Mouse (Mus musculus) CH12.LX (cell line): ENCODE results near the gene Fam102b. TPM values are rescaled to one million over a fixed set of nuclear protein-coding genes. Genes with fewer than 3 reads are reported as not detected.

ENCODE experiments used
- DNase-seq: peaks from one replicate; pipeline ENCODE4 v3.0.0-alpha.2; 2013; ENCODE audit errors: extremely low read depth
- H3K27ac ChIP-seq: 2 replicates; pipeline ENCODE4 v1.5.1; 2012; ENCODE audit warnings: low read depth, mild to moderate bottlenecking, control low read depth, moderate library complexity; ENCODE audit not compliant: insufficient read depth
- H3K27me3 ChIP-seq: replicated peaks from 2 replicates; pipeline ENCODE3; 2012; ENCODE audit warnings: inconsistent platforms
- H3K36me3 ChIP-seq, 2 experiments: replicated peaks in 1 of 2; 2 replicates each; pipeline versions ENCODE3 to v1.6.1; 2012; ENCODE audit warnings: inconsistent platforms in 1 of 2, low read length in 1 of 2, mild to moderate bottlenecking in 1 of 2, mixed read lengths in 1 of 2, moderate library complexity in 1 of 2; ENCODE audit not compliant: control insufficient read depth in 1 of 2, insufficient read depth in 1 of 2
- H3K4me1 ChIP-seq, 2 experiments: 2 replicates each; pipeline ENCODE4 v1.6.1; 2012; ENCODE audit warnings: inconsistent platforms in 1 of 2, moderate library complexity in 1 of 2; ENCODE audit not compliant: insufficient read depth in 2 of 2, control insufficient read depth in 1 of 2
- H3K4me2 ChIP-seq: 2 replicates; pipeline ENCODE4 v1.6.1; 2012; ENCODE audit warnings: low read depth, mild to moderate bottlenecking, control low read depth; ENCODE audit not compliant: poor library complexity, insufficient read depth, severe bottlenecking
- H3K4me3 ChIP-seq, 3 experiments: fragments of 150-350 bp in 1 of 3; sonication (generic) in 1 of 3; replicated peaks in 1 of 3; 2 replicates each; pipeline versions ENCODE3 to v1.5.1; 2011 to 2012; ENCODE audit warnings: low read depth in 2 of 3, low read length in 2 of 3, mild to moderate bottlenecking in 2 of 3, moderate library complexity in 2 of 3, control low read depth in 1 of 3, improper control_type of control experiment in 1 of 3, inconsistent platforms in 1 of 3, mixed read lengths in 1 of 3; ENCODE audit not compliant: poor library complexity in 1 of 3
- H3K79me2 ChIP-seq: replicated peaks from 2 replicates; pipeline ENCODE4 v1.6.1; 2012; ENCODE audit warnings: mild to moderate bottlenecking, moderate library complexity; ENCODE audit not compliant: control insufficient read depth, poor library complexity, insufficient read depth, severe bottlenecking; ENCODE audit errors: extremely low read depth
- H3K9ac ChIP-seq: 2 replicates; pipeline ENCODE4 v1.6.1; 2012; ENCODE audit warnings: low read depth, mild to moderate bottlenecking, control low read depth, moderate library complexity; ENCODE audit not compliant: insufficient read depth
- H3K9me3 ChIP-seq: replicated peaks from 2 replicates; pipeline ENCODE3; 2012; ENCODE audit warnings: low read length, inconsistent platforms, mixed read lengths
- CHD1 ChIP-seq: IDR thresholded peaks from 2 replicates; pipeline ENCODE4 v1.6.1; 2012; ENCODE audit warnings: low read depth, low read length, improper control_type of control experiment, inconsistent platforms
- CTCF ChIP-seq, 2 experiments: IDR thresholded peaks in 1 of 2; conservative IDR thresholded peaks in 1 of 2; 2 replicates each; pipeline ENCODE4 v1.5.1; 2011 to 2012; ENCODE audit warnings: low read depth in 2 of 2, low read length in 2 of 2, improper control_type of control experiment in 1 of 2, inconsistent platforms in 1 of 2, mild to moderate bottlenecking in 1 of 2, moderate library complexity in 1 of 2
- ETS1 ChIP-seq: conservative IDR thresholded peaks from 2 replicates; pipeline ENCODE4 v1.6.1; 2012; ENCODE audit warnings: low read depth, mild to moderate bottlenecking, inconsistent platforms, low read length, improper control_type of control experiment, moderate library complexity
- GABPA ChIP-seq: IDR thresholded peaks from 2 replicates; pipeline ENCODE4 v1.6.1; 2012; ENCODE audit warnings: low read depth, low read length, improper control_type of control experiment, inconsistent platforms; ENCODE audit not compliant: insufficient replicate concordance
- HCFC1 ChIP-seq: IDR thresholded peaks from 2 replicates; pipeline ENCODE4 v1.6.1; 2012; ENCODE audit warnings: low read depth, mild to moderate bottlenecking, inconsistent platforms, low read length, improper control_type of control experiment
- JUND ChIP-seq: conservative IDR thresholded peaks from 2 replicates; pipeline ENCODE4 v1.6.1; 2011; ENCODE audit warnings: low read depth, low read length, improper control_type of control experiment
- MEF2A ChIP-seq: IDR thresholded peaks from 2 replicates; pipeline ENCODE4 v1.6.1; 2014; ENCODE audit warnings: low read depth, mild to moderate bottlenecking, inconsistent platforms, low read length, improper control_type of control experiment, borderline replicate concordance
- NELFE ChIP-seq: IDR thresholded peaks from 2 replicates; pipeline ENCODE4 v1.6.1; 2011; ENCODE audit warnings: low read depth, low read length, improper control_type of control experiment
- PAX5 ChIP-seq: IDR thresholded peaks from 2 replicates; pipeline ENCODE4 v1.6.1; 2012; ENCODE audit warnings: low read length, inconsistent platforms, mixed read lengths
- POLR2AphosphoS2 ChIP-seq: IDR thresholded peaks from 2 replicates; pipeline ENCODE4 v1.6.1; 2011; ENCODE audit warnings: low read depth, low read length, improper control_type of control experiment
- RCOR1 ChIP-seq: conservative IDR thresholded peaks from 2 replicates; pipeline ENCODE4 v1.6.1; 2012; ENCODE audit warnings: low read depth, mild to moderate bottlenecking, inconsistent platforms, low read length, improper control_type of control experiment
- ZNF384 ChIP-seq: IDR thresholded peaks from 2 replicates; pipeline ENCODE4 v1.6.1; 2012; ENCODE audit warnings: low read depth, low read length, improper control_type of control experiment, inconsistent platforms
- dilution Hi-C: fragments of 300-500 bp; cut with MboI; formaldehyde crosslinking; loops from 2 replicates; pipeline ENCODE4 v1.14.3; 2020; ENCODE audit warnings: low sequenced_read_pairs; ENCODE audit not compliant: extremely low pct_unique_long_range_greater_than_20kb, extremely low pct_ligation_motif_present
- in situ Hi-C: fragments of 300-500 bp; cut with MboI; formaldehyde crosslinking; loops from 3 replicates; pipeline ENCODE4 v1.14.3; 2019; ENCODE audit warnings: low sequenced_read_pairs, low pct_ligation_motif_present, low pct_unique_long_range_greater_than_20kb, mixed read lengths
- polyA plus RNA-seq: library from polyadenylated mRNA; unstranded; fragments of >175 nt; gene quantifications from 2 replicates; pipeline ENCODE4 v1.2.1, GENCODE M21; 2012; ENCODE audit warnings: low read depth; ENCODE audit not compliant: insufficient read length
- total RNA-seq, 2 experiments: library from RNA; depleted of rRNA; stranded (reverse); fragments of 300-350 nt in 1 of 2; fragments of >200 nt in 1 of 2; gene quantifications; 2 replicates each; pipeline ENCODE4 v1.2.3; 2012 to 2014

The Fam102b gene
- total and polyA plus RNA-seq, 3 experiments: 2.8 to 6.2 (median 4.3) TPM

- dilution Hi-C loops: no loop called here
- no peak for DNase-seq
- no peak overlapping the region for H3K27ac ChIP-seq
- no peak for TF ChIP-seq HCFC1
- no peak for TF ChIP-seq CHD1
- no peak for TF ChIP-seq PAX5
- no peak for TF ChIP-seq ETS1
- TF ChIP-seq GABPA: no peak
- TF ChIP-seq CTCF (conservative IDR thresholded peaks at IDR 0.05 in 1 of 2, IDR thresholded peaks at IDR 0.05 in 1 of 2; ENCODE audit: low read depth in 2 of 2, low read length in 2 of 2): no peak
- H3K27me3 ChIP-seq: no peaks in the 10 kb centered on the region
- no peaks in the 10 kb centered on the region for H3K36me3 ChIP-seq
- peaks cover 2% of the 10 kb centered on the region for H3K9me3 ChIP-seq
- H3K4me2 ChIP-seq: no peak overlapping the region
- no peak overlapping the region for H3K4me3 ChIP-seq
- no peak overlapping the region for H3K9ac ChIP-seq
- H3K4me1 ChIP-seq: no peaks in the 10 kb centered on the region
- no peaks in the 10 kb centered on the region for H3K79me2 ChIP-seq
- in situ Hi-C loops: no loop called here
Observed at GRCm38 (mm10) chr3:108933557-108933956, 93.8 kb downstream of the Fam102b start.

- H3K9me3 ChIP-seq: no peaks in the 10 kb centered on the region
- dilution Hi-C loops: no loop called here
- in situ Hi-C loops: no loop called here
Observed at GRCm38 (mm10) chr3:108926308-108926707, 101.1 kb downstream of the Fam102b start.

GRCm38 (mm10) chr3:108925677-108926076 is 101.7 kb downstream of the Fam102b start:
- no peak overlapping the region for H3K4me2 ChIP-seq
- dilution Hi-C loops: no loop called here
- in situ Hi-C loops: no loop called here

More at GRCm38 (mm10) chr3:108926308-108926707, 101.1 kb downstream of the Fam102b start:
- Histone ChIP-seq H3K4me1 (peaks cover 4 to 14% of the 10 kb centered on the region in 2 experiments; a peak in 2 of 4 replicates), H3K79me2 (no peaks in the 10 kb centered on the region), H3K36me3 (no peaks in the 10 kb centered on the region), H3K27ac (no peak overlapping the region), H3K4me3 (no peak overlapping the region), H3K9ac (no peak overlapping the region), H3K27me3 (no peaks in the 10 kb centered on the region), H3K4me2 (no peak overlapping the region)
- DNase-seq: no peak
- TF ChIP-seq RCOR1 (no peak), MEF2A (no peak), JUND (no peak), ZNF384 (no peak), POLR2AphosphoS2 (no peak), HCFC1 (no peak)

More at GRCm38 (mm10) chr3:108925677-108926076, 101.7 kb downstream of the Fam102b start:
- Histone ChIP-seq H3K36me3 (no peaks in the 10 kb centered on the region), H3K4me1 (peaks cover 4 to 14% of the 10 kb centered on the region in 2 experiments; a peak in 2 of 4 replicates), H3K79me2 (no peaks in the 10 kb centered on the region), H3K9me3 (no peaks in the 10 kb centered on the region), H3K27me3 (no peaks in the 10 kb centered on the region), H3K4me3 (no peak overlapping the region), H3K9ac (no peak overlapping the region), H3K27ac (no peak overlapping the region)
- DNase-seq: no peak
- TF ChIP-seq CTCF (conservative IDR thresholded peaks at IDR 0.05 in 1 of 2, IDR thresholded peaks at IDR 0.05 in 1 of 2; ENCODE audit: low read depth in 2 of 2, low read length in 2 of 2) (no peak), NELFE (no peak)
